Mouse (Mus musculus) kidney, embryonic 14.5 days (tissue): ENCODE measurements around the gene Gprasp1. TPM values are rescaled to one million over a fixed set of nuclear protein-coding genes. Genes with fewer than 3 reads are reported as not detected.
A peak's percentile ranks its signal among the peaks of the same experiment; 100 is the strongest.
"Not testable (repeated sequence)": the region's sequence is repeated elsewhere in the genome, so short reads cannot be mapped to it uniquely, and the experiment has no call there.

ENCODE experiments used
- ATAC-seq: fragments of 200-750 bp; cut with Nextera tagmentation; 2 replicates; pipeline ENCODE4 v1.8.0; 2017; ENCODE audit warnings: moderate number of reproducible peaks, mild to moderate bottlenecking, moderate TSS enrichment, moderate library complexity; ENCODE audit not compliant: low FRiP score, low TSS enrichment
- H3K27ac ChIP-seq: fragments of 300-500 bp; sonication (generic); 2 replicates; pipeline ENCODE4 v1.5.1; 2014; ENCODE audit warnings: low read depth, mild to moderate bottlenecking, low read length, moderate library complexity, mixed read lengths
- H3K27me3 ChIP-seq: fragments of 300-500 bp; sonication (generic); 2 replicates; pipeline ENCODE4 v1.6.1; 2014; ENCODE audit warnings: mild to moderate bottlenecking, low read length; ENCODE audit not compliant: control insufficient read depth, insufficient read depth
- H3K36me3 ChIP-seq: fragments of 300-500 bp; sonication (generic); 2 replicates; pipeline ENCODE4 v1.6.1; 2014; ENCODE audit warnings: low read length, mixed read lengths; ENCODE audit not compliant: control insufficient read depth, insufficient read depth
- H3K4me1 ChIP-seq: fragments of 300-500 bp; sonication (generic); 2 replicates; pipeline ENCODE4 v1.6.1; 2014; ENCODE audit warnings: low read length, mixed read lengths; ENCODE audit not compliant: control insufficient read depth, insufficient read depth
- H3K4me2 ChIP-seq: fragments of 300-500 bp; sonication (generic); replicated peaks from 2 replicates; pipeline ENCODE4 v1.6.1; 2014; ENCODE audit warnings: low read depth, mild to moderate bottlenecking, low read length
- H3K4me3 ChIP-seq: fragments of 300-500 bp; sonication (generic); 2 replicates; pipeline ENCODE4 v1.5.1; 2014; ENCODE audit warnings: mild to moderate bottlenecking, low read length
- H3K9ac ChIP-seq: fragments of 300-500 bp; sonication (generic); 2 replicates; pipeline ENCODE4 v1.6.1; 2014; ENCODE audit warnings: low read depth, mild to moderate bottlenecking, low read length, moderate library complexity
- H3K9me3 ChIP-seq: fragments of 300-500 bp; sonication (generic); 2 replicates; pipeline ENCODE4 v1.6.1; 2016; ENCODE audit warnings: low read length; ENCODE audit not compliant: control insufficient read depth
- WGBS: fragments of 180-500 bp; shearing (Covaris S2); extraction: QIAGEN DNeasy Blood & Tissue Kit; methylation state at CpG from one replicate; pipeline ENCODE4 v1.1.7; 2014; 5-methylcytosine and 5-hydroxymethylcytosine counted together
- polyA plus RNA-seq: library from polyadenylated mRNA; unstranded; fragments of >200 nt; fragmentation: Nextera tagmentation; extraction: Ambion mirVana; gene quantifications from 2 replicates; pipeline ENCODE4 v1.2.1, GENCODE M21; 2014

Gprasp1 gene
- polyA plus RNA-seq, 1 experiment from 2014 or later: 49.1 TPM

GRCm38 (mm10) chrX:135752832-135753231, 10.3 kb downstream of the Gprasp1 start:
- no peaks in the 10 kb centered on the region; the same call in 1 of the 2 replicates for H3K36me3 ChIP-seq
- H3K9me3 ChIP-seq: no peaks in the 10 kb centered on the region
- H3K4me2 ChIP-seq: no peak overlapping the region
- ATAC-seq: peak; percentile 32; the same call in 1 of the 2 replicates
- 11% methylated on average over 2 of the region's 2 CpGs for WGBS
- H3K27me3 ChIP-seq: no peaks in the 10 kb centered on the region
- H3K9ac ChIP-seq: no peak overlapping the region
- no peak overlapping the region for H3K27ac ChIP-seq
- H3K4me3 ChIP-seq: no peak overlapping the region
- H3K4me1 ChIP-seq: no peaks in the 10 kb centered on the region

GRCm38 (mm10) chrX:135761707-135762106, 19.2 kb downstream of the Gprasp1 start:
- H3K4me2 ChIP-seq: no peak overlapping the region
- H3K27ac ChIP-seq: no peak overlapping the region
- no peaks in the 10 kb centered on the region; the same call in 1 of the 2 replicates for H3K36me3 ChIP-seq
- H3K27me3 ChIP-seq: no peaks in the 10 kb centered on the region
- no peak overlapping the region for H3K9ac ChIP-seq
- ATAC-seq: no peak
- no peak overlapping the region for H3K4me3 ChIP-seq
- no peaks in the 10 kb centered on the region for H3K4me1 ChIP-seq
- H3K9me3 ChIP-seq: no peaks in the 10 kb centered on the region

GRCm38 (mm10) chrX:135768043-135768548, 25.6 kb downstream of the Gprasp1 start:
- Histone ChIP-seq H3K4me3 (no peak overlapping the region), H3K9me3 (no peaks in the 10 kb centered on the region), H3K9ac (no peak overlapping the region), H3K27ac (no peak overlapping the region), H3K27me3 (no peaks in the 10 kb centered on the region), H3K4me2 (no peak overlapping the region), H3K36me3 (no peaks in the 10 kb centered on the region), H3K4me1 (no peaks in the 10 kb centered on the region)
- 66% methylated on average over 3 of the region's 3 CpGs for WGBS
- no peak for ATAC-seq

GRCm38 (mm10) chrX:135768565-135768964, 26.0 kb downstream of the Gprasp1 start:
- Histone ChIP-seq H3K27me3 (no peaks in the 10 kb centered on the region), H3K4me3 (no peak overlapping the region), H3K36me3 (no peaks in the 10 kb centered on the region), H3K4me1 (no peaks in the 10 kb centered on the region), H3K4me2 (no peak overlapping the region), H3K27ac (no peak overlapping the region), H3K9ac (no peak overlapping the region), H3K9me3 (no peaks in the 10 kb centered on the region)
- ATAC-seq: no peak
- WGBS: 77% methylated on average over 2 of the region's 2 CpGs

- no peaks in the 10 kb centered on the region for H3K27me3 ChIP-seq
- no peaks in the 10 kb centered on the region for H3K4me1 ChIP-seq
- H3K4me3 ChIP-seq: no peak overlapping the region
- H3K27ac ChIP-seq: no peak overlapping the region
- H3K9ac ChIP-seq: no peak overlapping the region
- H3K36me3 ChIP-seq: no peaks in the 10 kb centered on the region
- H3K4me2 ChIP-seq: no peak overlapping the region
- ATAC-seq: no peak
- no peaks in the 10 kb centered on the region for H3K9me3 ChIP-seq
These were observed 49.0 kb downstream of the Gprasp1 start for GRCm38 (mm10) chrX:135791536-135791935.

GRCm38 (mm10) chrX:135792326-135792725, 49.8 kb downstream of the Gprasp1 start:
- no peaks in the 10 kb centered on the region for H3K4me1 ChIP-seq
- no peak overlapping the region for H3K9ac ChIP-seq
- H3K27me3 ChIP-seq: no peaks in the 10 kb centered on the region
- H3K36me3 ChIP-seq: no peaks in the 10 kb centered on the region
- H3K4me2 ChIP-seq: no peak overlapping the region
- H3K4me3 ChIP-seq: no peak overlapping the region
- ATAC-seq: no peak
- no peaks in the 10 kb centered on the region for H3K9me3 ChIP-seq
- WGBS: 76% methylated on average over 6 of the region's 6 CpGs
- no peak overlapping the region for H3K27ac ChIP-seq

- H3K27ac ChIP-seq, H3K27me3 ChIP-seq, H3K4me1 ChIP-seq, H3K9me3 ChIP-seq: not testable (repeated sequence)
- ATAC-seq: peak; percentile 93
- Histone ChIP-seq H3K4me3 (peak overlapping the region; percentile 51), H3K9ac (peak overlapping the region; percentile 63; the same call in 1 of the 2 replicates), H3K4me2 (peak overlapping the region; percentile 50), H3K36me3 (peaks cover 13% of the 10 kb centered on the region; the same call in 1 of the 2 replicates)
- WGBS: 33% methylated on average over 24 of the region's 27 CpGs
These were observed 53.2 kb downstream of the Gprasp1 start for GRCm38 (mm10) chrX:135795591-135796304.

GRCm38 (mm10) chrX:135796305-135797211, 54.0 kb downstream of the Gprasp1 start:
- not testable (repeated sequence) for H3K4me1 ChIP-seq, H3K9me3 ChIP-seq, H3K27me3 ChIP-seq, H3K27ac ChIP-seq
- Histone ChIP-seq H3K4me3 (peak overlapping the region; percentile 51), H3K36me3 (peaks cover 14% of the 10 kb centered on the region; the same call in 1 of the 2 replicates), H3K9ac (peak overlapping the region; percentile 63), H3K4me2 (peak overlapping the region; percentile 50)
- 28% methylated on average over 22 of the region's 26 CpGs for WGBS
- ATAC-seq: peak; percentile 71
